Mouse (Mus musculus) kidney, adult 18-20 months (tissue): ENCODE data around the gene Ppp1r32.

Experiments used
- DNase-seq: peaks from one replicate; pipeline ENCODE4 v3.0.0; 2021

Ppp1r32 gene

DNA sequence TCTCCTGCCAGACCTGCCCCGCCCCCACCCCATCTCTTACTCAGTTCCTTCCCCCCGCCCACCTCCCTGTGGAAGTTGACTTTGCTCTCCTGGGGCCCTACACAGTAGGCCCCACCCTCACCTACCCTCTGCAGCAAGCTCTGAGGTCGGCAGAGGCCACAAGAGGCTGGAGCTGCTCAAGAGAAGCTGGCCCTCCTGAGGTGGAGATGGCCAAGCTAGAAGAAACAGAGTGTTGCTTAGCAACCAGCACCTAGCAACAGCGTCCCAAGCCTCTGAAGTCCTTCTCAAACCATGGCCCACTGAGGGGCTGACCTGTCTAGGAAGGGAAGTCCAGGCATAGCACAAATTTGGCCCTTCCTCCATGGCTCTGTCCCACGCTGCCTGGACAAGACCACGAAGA, at the start of gene Ppp1r32:
TSS of gene Ppp1r32 (minus strand) at position 226 of the 400 bp plus-strand sequence.
- DNase-seq = no peak

GRCm38 (mm10) chr19:10530082-10530481, 47.4 kb upstream of the Ppp1r32 start:
- no peak for DNase-seq

GRCm38 (mm10) chr19:10525910-10526309, 43.2 kb upstream of the Ppp1r32 start, which contains the start of gene Sdhaf2:
Gene Sdhaf2, minus strand, starts transcription at chr19:10526142.
- DNase-seq = no peak

- DNase-seq = peak; percentile 91
Observed at GRCm38 (mm10) chr19:10525106-10525901, 42.6 kb upstream of the Ppp1r32 start, which contains the start of gene Cpsf7. Gene Cpsf7, plus strand, starts transcription at chr19:10525266.

- DNase-seq = no peak
Observed at GRCm38 (mm10) chr19:10524784-10525105, 42.0 kb upstream of the Ppp1r32 start.

GRCm38 (mm10) chr19:10523483-10524080, 40.9 kb upstream of the Ppp1r32 start:
- DNase-seq = no peak

DNA sequence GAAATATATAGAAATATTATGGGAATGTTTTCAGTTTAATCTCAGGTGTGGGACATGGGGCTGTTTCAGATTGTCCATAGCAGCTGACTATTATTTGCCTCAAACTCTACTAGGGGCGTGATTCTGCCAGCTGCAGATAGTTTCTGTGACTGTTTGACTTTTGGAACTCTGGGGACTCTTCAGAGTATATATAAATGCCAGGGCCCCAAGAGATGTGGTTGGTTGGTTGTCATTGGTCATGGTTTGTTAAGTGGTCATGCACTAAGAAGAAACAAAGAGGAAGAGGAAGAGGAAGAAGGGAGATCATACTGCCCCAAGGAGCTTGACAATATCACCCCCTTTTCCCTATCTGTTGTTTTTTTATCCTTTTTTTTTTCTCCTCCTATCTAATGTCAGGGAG, 39.2 kb upstream of the Ppp1r32 start:
- DNase-seq = no peak

GRCm38 (mm10) chr19:10520355-10520754, 37.6 kb upstream of the Ppp1r32 start:
- no peak for DNase-seq

GRCm38 (mm10) chr19:10510759-10511330, 28.1 kb upstream of the Ppp1r32 start:
- no peak for DNase-seq

GRCm38 (mm10) chr19:10502571-10502970, 19.8 kb upstream of the Ppp1r32 start:
- peak; percentile 34 for DNase-seq

DNA sequence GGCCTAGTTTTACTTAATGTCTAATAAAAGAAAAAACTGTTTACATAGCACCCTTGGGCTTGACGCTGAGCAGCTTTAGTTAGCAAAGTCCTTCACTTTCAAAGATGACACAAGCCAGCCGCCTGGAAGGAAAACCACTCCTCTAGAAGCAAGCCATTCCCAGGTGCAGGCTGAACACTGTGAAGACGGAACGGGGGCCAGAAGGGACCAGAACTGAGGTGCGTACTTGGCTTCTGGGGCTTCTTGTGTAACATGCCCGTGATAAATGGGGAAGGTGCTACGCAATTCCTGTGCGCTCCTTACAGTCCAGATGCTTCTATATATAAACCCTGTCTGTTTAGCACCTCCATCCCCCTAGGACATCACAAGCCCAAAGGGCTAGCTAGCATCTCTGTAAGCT, 17.9 kb upstream of the Ppp1r32 start:
- no peak for DNase-seq

GRCm38 (mm10) chr19:10497512-10498160, 14.9 kb upstream of the Ppp1r32 start:
- no peak for DNase-seq

DNA sequence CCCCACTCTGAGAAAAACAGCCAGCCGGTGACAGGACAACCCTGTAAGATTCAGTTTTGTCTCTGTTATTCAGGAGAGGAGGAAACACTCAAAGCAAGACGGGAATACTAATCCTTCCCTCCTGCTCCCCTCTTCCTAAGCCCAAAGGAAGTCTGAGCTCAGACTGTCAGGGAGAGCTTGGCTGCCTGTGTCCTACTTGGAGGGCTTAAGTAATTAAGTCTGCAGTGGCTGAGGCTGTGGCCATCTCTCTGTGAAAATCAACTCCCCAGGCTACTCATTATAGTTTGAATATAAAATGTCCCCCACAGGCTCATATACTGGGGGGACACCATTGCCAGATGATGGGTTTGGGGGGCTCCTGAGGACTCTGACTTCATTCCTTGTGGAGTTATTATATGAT, 14.2 kb upstream of the Ppp1r32 start:
- no peak for DNase-seq

DNA sequence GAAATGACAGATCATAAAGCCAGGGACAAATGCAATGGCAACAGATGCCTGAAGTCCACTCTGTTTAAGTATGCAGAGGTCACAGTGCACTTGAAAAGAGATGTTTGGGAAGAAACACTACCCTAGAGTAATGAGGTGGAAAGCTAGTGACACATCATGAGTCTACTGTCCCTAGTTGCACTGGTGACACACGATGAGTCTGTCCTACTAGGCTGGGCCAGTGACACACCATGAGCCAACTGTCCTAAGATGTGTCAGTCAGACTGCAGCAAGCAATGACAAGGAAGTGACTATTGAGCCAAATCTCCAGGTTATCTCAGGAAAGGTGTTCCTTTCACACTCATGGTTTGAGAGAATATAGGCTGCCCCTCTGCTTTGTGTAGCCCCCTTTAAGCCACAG, 12.9 kb upstream of the Ppp1r32 start:
- no peak for DNase-seq

DNA sequence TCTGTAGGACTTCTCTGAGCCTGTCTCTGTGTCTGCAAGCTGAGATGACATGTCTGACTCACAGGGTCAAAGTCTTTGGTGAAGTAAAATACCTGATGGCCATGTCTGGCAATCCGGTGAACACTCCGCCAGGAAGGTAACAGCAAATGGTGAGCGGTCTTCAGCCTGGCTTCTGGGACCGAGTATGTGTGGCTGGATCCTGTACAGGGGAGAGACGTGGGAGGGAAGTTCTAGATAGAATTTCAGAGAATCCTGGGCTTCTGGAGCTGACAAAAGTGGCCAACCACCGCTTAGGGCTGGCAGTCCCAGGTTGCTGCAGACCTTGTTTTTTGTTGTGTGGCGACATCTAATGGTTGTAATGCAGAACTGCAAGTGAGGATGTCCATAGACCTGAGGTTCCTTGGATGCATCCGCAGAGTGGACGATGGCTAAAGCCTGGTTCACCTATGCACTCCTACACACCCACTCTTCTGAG, 3.6 kb upstream of the Ppp1r32 start:
- DNase-seq = peak; percentile 58

GRCm38 (mm10) chr19:10479541-10479940, 3.2 kb downstream of the Ppp1r32 start:
- DNase-seq = no peak

- no peak for DNase-seq
Observed at GRCm38 (mm10) chr19:10473779-10474178, 8.9 kb downstream of the Ppp1r32 start.

DNA sequence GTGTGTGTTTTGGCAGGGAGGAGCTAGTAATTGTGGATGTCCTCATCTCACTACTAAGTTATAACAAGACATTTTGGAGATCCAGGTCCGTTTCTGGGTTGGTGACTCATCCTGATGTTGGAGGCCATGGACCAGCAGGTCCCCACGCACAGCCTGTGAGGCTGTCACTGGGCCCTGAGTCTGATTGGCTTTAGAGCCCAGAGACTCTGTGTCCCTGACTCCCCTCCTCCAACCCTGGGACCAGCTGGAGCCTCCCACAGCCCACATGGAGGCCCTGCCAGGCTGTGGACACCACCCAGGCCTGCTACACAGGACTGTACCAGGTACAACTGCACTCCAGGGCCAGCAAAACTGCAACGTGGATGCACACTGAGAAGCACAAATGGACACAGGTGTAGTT, 9.8 kb downstream of the Ppp1r32 start:
- no peak for DNase-seq

GRCm38 (mm10) chr19:10469171-10469658, 13.5 kb downstream of the Ppp1r32 start:
- DNase-seq = no peak

DNA sequence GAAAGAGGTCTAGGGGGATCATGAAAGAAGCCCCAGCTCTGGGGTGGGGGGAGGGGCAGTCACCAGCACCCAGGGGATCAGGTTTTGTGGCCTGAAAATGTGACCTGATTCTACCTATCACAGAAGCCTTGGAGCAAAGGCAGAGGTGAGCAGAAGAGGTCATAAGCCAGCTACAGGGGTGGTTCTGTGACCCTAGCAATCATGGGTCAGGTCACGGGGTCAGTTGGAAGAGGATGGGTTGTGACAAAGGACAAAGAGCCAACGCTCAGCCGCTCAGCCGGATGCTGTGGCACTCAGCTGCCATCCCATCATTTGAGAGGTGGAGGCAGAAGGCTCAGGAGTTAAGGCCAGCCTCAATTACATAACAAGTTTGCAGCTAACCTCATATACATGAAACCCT, 18.3 kb downstream of the Ppp1r32 start:
- DNase-seq = no peak

DNA sequence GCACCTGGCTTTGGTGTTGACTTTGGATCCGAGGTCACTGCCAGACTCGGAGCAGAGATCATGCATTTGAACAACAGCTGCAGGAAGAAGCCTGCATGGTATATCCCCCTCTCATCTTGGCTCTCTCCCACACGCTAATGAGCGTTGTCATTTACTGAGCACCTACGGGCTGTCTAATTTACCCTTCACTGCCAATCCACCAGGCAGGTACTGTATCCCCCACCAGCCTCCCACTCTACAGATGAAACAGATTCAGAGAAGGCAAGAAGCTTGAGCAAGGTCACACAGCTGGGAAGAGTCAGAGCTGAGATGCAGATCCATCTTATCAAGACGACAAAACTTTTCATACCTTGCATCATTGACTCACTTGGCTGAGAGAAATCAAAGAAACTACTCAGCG, 21.1 kb downstream of the Ppp1r32 start:
- DNase-seq = no peak

GRCm38 (mm10) chr19:10459907-10460306, 22.8 kb downstream of the Ppp1r32 start:
- DNase-seq = no peak

GRCm38 (mm10) chr19:10458096-10458495, 24.6 kb downstream of the Ppp1r32 start:
- peak; percentile 43 for DNase-seq

DNA sequence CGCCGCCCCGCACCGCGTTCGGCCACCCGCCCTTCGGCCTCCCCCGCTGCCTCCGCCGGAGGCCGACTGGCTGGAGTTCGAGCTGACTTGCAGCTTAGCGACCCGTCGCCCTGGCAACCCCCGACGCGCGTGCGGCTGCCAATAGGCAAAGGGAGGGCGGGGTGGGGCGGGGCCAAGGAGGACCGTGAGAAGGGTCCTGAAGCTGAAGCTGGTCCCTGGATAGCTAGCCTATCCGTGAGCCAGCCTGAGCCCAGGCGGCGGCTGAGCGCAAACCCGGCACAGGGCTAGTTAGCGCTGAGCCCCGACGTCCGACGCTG, 25.3 kb downstream of the Ppp1r32 start:
- DNase-seq = peak; percentile 53
